Comparison of ENCODE assay signal across 13 mouse cellular contexts in the genomic region with DNA sequence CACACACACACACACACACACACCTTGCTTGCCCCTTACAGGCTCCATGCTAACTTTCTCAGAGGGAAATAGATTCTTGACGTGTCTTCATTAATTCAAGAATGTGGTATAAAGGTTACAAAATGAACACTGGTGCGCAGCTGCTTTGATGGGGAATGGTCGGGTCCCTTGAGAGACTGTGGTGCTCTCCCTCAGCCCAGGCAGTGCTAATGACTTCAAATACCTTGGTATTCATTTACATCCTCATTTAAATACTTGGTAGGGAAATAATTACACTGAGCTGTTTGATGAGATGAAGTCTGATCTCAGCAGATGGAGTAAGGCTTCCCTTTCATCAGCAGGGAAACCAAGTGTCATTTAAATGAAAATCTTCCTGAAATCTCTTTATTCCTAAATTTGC. TPM values are rescaled to one million over a fixed set of nuclear protein-coding genes. Genes with fewer than 3 reads are reported as not detected.
DNase-seq lines count a peak whose midpoint lies in the region; ATAC-seq lines count a peak whose summit lies in the region.
"Had no signal": no experiment of that assay in that cellular context is flagged by ENCODE, and none has a peak within 500 bp of the region (broad histone marks: within the 10 kb centered on the region; RNA-seq: fewer than 3 reads in every experiment).

No protein-coding gene starts in this region.

- no peak overlapping the region for H3K4me3 ChIP-seq in neural tube, embryonic 11.5 days (ENCODE audit: low read depth, low read length)
- H3K4me3 ChIP-seq in hindbrain, embryonic 12.5 days = no peak overlapping the region
- no peak overlapping the region for H3K4me3 ChIP-seq in midbrain, embryonic 14.5 days (replicated peaks; ENCODE audit: low read depth, low read length)
- H3K4me3 ChIP-seq: erythroblast, embryonic 14.5 days; intestine, embryonic 15.5 days; limb, embryonic 13.5 days had no signal

- H3K27ac ChIP-seq in neural tube, embryonic 11.5 days (ENCODE audit: low read depth, low read length) = peak overlapping the region; percentile 67
- peak overlapping the region; percentile 88 for H3K27ac ChIP-seq in hindbrain, embryonic 12.5 days
- H3K27ac ChIP-seq in midbrain, embryonic 14.5 days (replicated peaks; ENCODE audit: low read depth, low read length) = peak overlapping the region; percentile 86
- H3K27ac ChIP-seq: intestine, embryonic 15.5 days; limb, embryonic 13.5 days had no signal

- no peaks in the 10 kb centered on the region for H3K36me3 ChIP-seq in neural tube, embryonic 11.5 days (ENCODE audit: control insufficient read depth, insufficient read depth, low read length)
- H3K36me3 ChIP-seq in hindbrain, embryonic 12.5 days = no peaks in the 10 kb centered on the region
- no peaks in the 10 kb centered on the region for H3K36me3 ChIP-seq in midbrain, embryonic 14.5 days (ENCODE audit: control insufficient read depth, insufficient read depth, low read length)
- H3K36me3 ChIP-seq: intestine, embryonic 15.5 days; limb, embryonic 13.5 days had no signal

- WGBS in neural tube, embryonic 11.5 days = 43% methylated on average over 3 of the region's 3 CpGs
- 39% methylated on average over 3 of the region's 3 CpGs for WGBS in hindbrain, embryonic 12.5 days
- WGBS in midbrain, embryonic 14.5 days = 25% methylated on average over 3 of the region's 3 CpGs

- H3K27me3 ChIP-seq in neural tube, embryonic 11.5 days (ENCODE audit: control insufficient read depth, insufficient read depth, low read length) = no peaks in the 10 kb centered on the region
- H3K27me3 ChIP-seq in hindbrain, embryonic 12.5 days = no peaks in the 10 kb centered on the region
- H3K27me3 ChIP-seq in midbrain, embryonic 14.5 days (ENCODE audit: control insufficient read depth, insufficient read depth, low read length) = no peaks in the 10 kb centered on the region
- H3K27me3 ChIP-seq: intestine, embryonic 15.5 days had no signal

- H3K4me1 ChIP-seq in neural tube, embryonic 11.5 days (ENCODE audit: control insufficient read depth, insufficient read depth, low read length) = no peaks in the 10 kb centered on the region
- peaks cover 25% of the 10 kb centered on the region for H3K4me1 ChIP-seq in hindbrain, embryonic 12.5 days
- H3K4me1 ChIP-seq in midbrain, embryonic 14.5 days (ENCODE audit: control insufficient read depth, insufficient read depth, low read length) = peaks cover 17% of the 10 kb centered on the region
- H3K4me1 ChIP-seq: limb, embryonic 13.5 days had no signal

- DNase-seq in neural tube, embryonic 11.5 days (ENCODE audit: low spot score) = no peak
- no peak for DNase-seq in neural tube, embryonic 10.5 days (ENCODE audit: extremely low spot score, low spot score)
- DNase-seq in midbrain, embryonic 14.5 days = peak; percentile 74
- DNase-seq in frontal cortex, postnatal 25 days (ENCODE audit: low spot score in 2 of 2) = no peak
- DNase-seq in urinary bladder, adult 2 months (ENCODE audit: low spot score) = no peak
- no peak for DNase-seq in cerebellum, adult 18-20 months
- DNase-seq in right cerebral cortex, postnatal 14 days = no peak
- DNase-seq: lung, adult 18-20 months; thymus, adult 2 months had no signal

- no peak overlapping the region for H3K9ac ChIP-seq in neural tube, embryonic 11.5 days (ENCODE audit: low read length)
- H3K9ac ChIP-seq in hindbrain, embryonic 12.5 days = no peak overlapping the region; the same call in 1 of the 2 replicates
- H3K9ac ChIP-seq in midbrain, embryonic 14.5 days (replicated peaks; ENCODE audit: low read length) = no peak overlapping the region
- H3K9ac ChIP-seq: intestine, embryonic 15.5 days; limb, embryonic 13.5 days had no signal

- no peak overlapping the region for H3K4me2 ChIP-seq in neural tube, embryonic 11.5 days (ENCODE audit: low read depth)
- H3K4me2 ChIP-seq in hindbrain, embryonic 12.5 days (replicated peaks) = peak overlapping the region; percentile 37
- H3K4me2 ChIP-seq in midbrain, embryonic 14.5 days (ENCODE audit: low read length) = peak overlapping the region; percentile 41; the same call in 1 of the 2 replicates
- H3K4me2 ChIP-seq: intestine, embryonic 15.5 days; limb, embryonic 13.5 days had no signal

- no peaks in the 10 kb centered on the region for H3K9me3 ChIP-seq in neural tube, embryonic 11.5 days (ENCODE audit: control insufficient read depth, low read length)
- H3K9me3 ChIP-seq in hindbrain, embryonic 12.5 days (replicated peaks) = no peaks in the 10 kb centered on the region
- H3K9me3 ChIP-seq in midbrain, embryonic 14.5 days (ENCODE audit: control insufficient read depth, low read length) = no peaks in the 10 kb centered on the region
- H3K9me3 ChIP-seq: intestine, embryonic 15.5 days; limb, embryonic 13.5 days had no signal

- ATAC-seq in neural tube, embryonic 11.5 days (ENCODE audit: insufficient read depth, low FRiP score, low TSS enrichment) = peak; percentile 54; the same call in 1 of the 2 replicates
- ATAC-seq in hindbrain, embryonic 12.5 days (ENCODE audit: low FRiP score) = peak; percentile 88
- peak; percentile 82 for ATAC-seq in midbrain, embryonic 14.5 days (ENCODE audit: low FRiP score, low TSS enrichment)

RNA-seq across cellular contexts. Expression of a gene that starts 11.6 kb away (rescaled TPM):
- 13.3 and 16.0 TPM in 2 replicates for polyA plus RNA-seq in neural tube, embryonic 11.5 days (2014; fragmentation: Nextera tagmentation; extraction: Ambion mirVana)
- polyA plus RNA-seq in hindbrain, embryonic 12.5 days (2016; fragmentation: Nextera tagmentation; extraction: Ambion mirVana) = 17.9 and 22.9 TPM in 2 replicates
- polyA plus RNA-seq in midbrain, embryonic 14.5 days (2014; fragmentation: Nextera tagmentation; extraction: Ambion mirVana) = 7.5 and 9.5 TPM in 2 replicates
- polyA plus RNA-seq in urinary bladder, adult 2 months (2012; rRNA removed) = 2.2 and 3.8 TPM in 2 replicates

RNA-seq across cellular contexts. Expression of a gene that starts 32.0 kb away (rescaled TPM):
- polyA plus RNA-seq in neural tube, embryonic 11.5 days (2014; fragmentation: Nextera tagmentation; extraction: Ambion mirVana) = 135 and 142 TPM in 2 replicates
- 129 and 140 TPM in 2 replicates for polyA plus RNA-seq in hindbrain, embryonic 12.5 days (2016; fragmentation: Nextera tagmentation; extraction: Ambion mirVana)
- 89.5 and 91.6 TPM in 2 replicates for polyA plus RNA-seq in midbrain, embryonic 14.5 days (2014; fragmentation: Nextera tagmentation; extraction: Ambion mirVana)
- polyA plus RNA-seq in urinary bladder, adult 2 months (2012; rRNA removed) = 77.0 and 83.6 TPM in 2 replicates

RNA-seq across cellular contexts. Expression of a gene that starts 43.9 kb away (rescaled TPM):
- polyA plus RNA-seq in neural tube, embryonic 11.5 days (2014; fragmentation: Nextera tagmentation; extraction: Ambion mirVana) = not detected in 2 replicates
- 0.79 and 3.0 TPM in 2 replicates for polyA plus RNA-seq in hindbrain, embryonic 12.5 days (2016; fragmentation: Nextera tagmentation; extraction: Ambion mirVana)
- polyA plus RNA-seq in midbrain, embryonic 14.5 days (2014; fragmentation: Nextera tagmentation; extraction: Ambion mirVana) = not detected in 2 replicates
- not detected in 2 replicates for polyA plus RNA-seq in urinary bladder, adult 2 months (2012; rRNA removed)
- polyA plus RNA-seq: erythroblast, embryonic 14.5 days; intestine, embryonic 15.5 days; thymus, adult 2 months had no signal
